Mouse (Mus musculus): Measurements from ENCODE around the gene Macrod1. TPM values are rescaled to one million over a fixed set of nuclear protein-coding genes. Genes with fewer than 3 reads are reported as not detected.

The Macrod1 gene
- total and polyA plus RNA-seq, 2 experiments from 2014 or later, result 4.8 to 6.7 TPM

GRCm38 (mm10) chr19:7190986-7191385 is 134.4 kb downstream of the Macrod1 start:
- H3K36me3 ChIP-seq (ENCODE audit: insufficient read depth, low read length), result no peaks in the 10 kb centered on the region
- ATAC-seq (no peak), DNase-seq (ENCODE audit: low spot score) (no peak)
- H3K4me3 ChIP-seq (ENCODE audit: low read length), result no peak overlapping the region
- H3K27ac ChIP-seq, result no peak overlapping the region
- H3K9me3 ChIP-seq (ENCODE audit: low read length), result no peaks in the 10 kb centered on the region
- no peak overlapping the region for H3K9ac ChIP-seq (replicated peaks; ENCODE audit: low read length)
- peaks cover 4% of the 10 kb centered on the region for H3K4me1 ChIP-seq (ENCODE audit: insufficient read depth, low read length)
- 26% methylated on average over 5 of the region's 5 CpGs for WGBS
- no peak overlapping the region for H3K4me2 ChIP-seq (ENCODE audit: low read depth, low read length)
- no peak for TF ChIP-seq CTCF (IDR thresholded peaks at IDR 0.05; ENCODE audit: low read depth)
- H3K27me3 ChIP-seq (ENCODE audit: insufficient read depth, low read length), result no peaks in the 10 kb centered on the region

- H3K27me3 ChIP-seq (ENCODE audit: insufficient read depth, low read length), result no peaks in the 10 kb centered on the region
- no peak overlapping the region for H3K9ac ChIP-seq (replicated peaks; ENCODE audit: low read length)
- 37% methylated on average over 6 of the region's 6 CpGs for WGBS
- H3K9me3 ChIP-seq (ENCODE audit: low read length), result no peaks in the 10 kb centered on the region
- ATAC-seq, result no peak
- no peak for TF ChIP-seq CTCF (IDR thresholded peaks at IDR 0.05; ENCODE audit: low read depth)
- no peak overlapping the region for H3K4me3 ChIP-seq (ENCODE audit: low read length)
- no peaks in the 10 kb centered on the region for H3K36me3 ChIP-seq (ENCODE audit: insufficient read depth, low read length)
- no peak overlapping the region for H3K4me2 ChIP-seq (ENCODE audit: low read depth, low read length)
- H3K27ac ChIP-seq, result no peak overlapping the region
- H3K4me1 ChIP-seq (ENCODE audit: insufficient read depth, low read length), result peaks cover 4% of the 10 kb centered on the region
- DNase-seq (ENCODE audit: low spot score), result no peak
These were observed 135.0 kb downstream of the Macrod1 start for GRCm38 (mm10) chr19:7191639-7192038.

DNA sequence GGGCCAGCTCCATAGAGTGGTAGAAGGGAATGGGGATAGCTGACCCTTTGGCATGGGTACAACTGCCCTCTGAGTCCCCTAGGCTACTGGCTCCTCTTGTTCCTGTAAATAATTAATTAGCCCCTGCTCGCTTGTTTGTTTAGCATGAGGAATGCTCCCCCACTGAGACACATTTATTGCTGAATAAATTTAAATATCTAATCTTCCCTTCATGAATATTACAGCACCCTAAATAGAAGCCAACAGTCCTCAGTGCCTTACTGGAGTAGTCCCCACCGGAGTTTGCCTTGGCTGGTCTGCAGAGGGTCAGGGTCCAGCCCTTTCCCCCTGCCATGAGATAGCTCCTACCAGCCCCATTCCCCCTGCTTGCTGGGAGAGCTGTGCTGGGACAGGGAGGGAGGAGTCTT is 136.0 kb downstream of the Macrod1 start:
- WGBS, result 18% methylated on average over 2 of the region's 2 CpGs
- H3K4me2 ChIP-seq (ENCODE audit: low read depth, low read length), result no peak overlapping the region
- no peak for TF ChIP-seq CTCF (IDR thresholded peaks at IDR 0.05; ENCODE audit: low read depth)
- ATAC-seq (no peak), DNase-seq (ENCODE audit: low spot score) (peak; percentile 40)
- no peaks in the 10 kb centered on the region for H3K36me3 ChIP-seq (ENCODE audit: insufficient read depth, low read length)
- H3K4me1 ChIP-seq (ENCODE audit: insufficient read depth, low read length), result peaks cover 4% of the 10 kb centered on the region
- H3K27ac ChIP-seq, result no peak overlapping the region
- H3K9me3 ChIP-seq (ENCODE audit: low read length), result no peaks in the 10 kb centered on the region
- no peak overlapping the region for H3K9ac ChIP-seq (replicated peaks; ENCODE audit: low read length)
- H3K27me3 ChIP-seq (ENCODE audit: insufficient read depth, low read length), result no peaks in the 10 kb centered on the region
- H3K4me3 ChIP-seq (ENCODE audit: low read length), result no peak overlapping the region

DNA sequence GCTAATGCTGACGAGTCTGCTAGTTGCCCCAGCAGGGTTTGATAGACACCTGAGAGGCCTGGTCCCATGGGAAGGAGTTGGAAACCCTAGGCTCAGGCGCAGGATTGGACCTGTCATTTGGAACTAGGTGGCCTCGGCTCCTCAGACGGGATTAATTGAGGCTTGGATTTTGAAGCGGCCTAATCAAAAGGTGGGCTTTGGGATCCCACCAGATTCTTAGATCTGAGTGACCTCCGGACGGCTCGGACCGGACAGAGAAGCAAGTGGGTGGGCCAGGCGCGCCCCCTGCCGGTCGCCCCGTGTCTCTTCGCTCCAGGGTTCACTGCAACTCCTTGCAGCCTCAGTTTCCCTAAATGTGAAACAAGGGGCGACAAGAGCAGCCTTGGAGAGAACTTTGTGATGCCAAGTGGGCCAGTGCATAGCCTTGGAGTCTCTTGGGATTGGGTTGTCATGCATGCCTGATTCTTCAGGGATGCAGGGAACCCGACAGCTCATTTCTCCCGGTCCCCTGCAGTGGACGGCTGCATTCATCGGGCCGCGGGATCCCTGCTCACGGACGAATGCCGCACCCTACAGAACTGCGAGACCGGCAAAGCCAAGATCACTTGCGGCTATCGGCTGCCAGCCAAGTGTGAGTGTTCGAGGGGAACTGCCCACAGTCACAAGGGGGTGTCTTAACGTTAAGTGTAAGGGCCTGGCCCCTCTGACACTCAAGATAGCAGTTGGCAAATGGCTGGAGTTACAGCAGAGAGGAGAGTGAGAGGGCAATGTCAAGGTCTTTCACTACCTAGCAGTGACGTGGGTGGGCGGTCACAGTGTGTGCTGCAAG is 139.5 kb downstream of the Macrod1 start:
- Histone ChIP-seq H3K27ac (no peak overlapping the region), H3K36me3 (ENCODE audit: insufficient read depth, low read length) (peaks cover 29% of the 10 kb centered on the region), H3K27me3 (ENCODE audit: insufficient read depth, low read length) (no peaks in the 10 kb centered on the region), H3K9me3 (ENCODE audit: low read length) (no peaks in the 10 kb centered on the region), H3K9ac (replicated peaks; ENCODE audit: low read length) (no peak overlapping the region), H3K4me2 (ENCODE audit: low read depth, low read length) (no peak overlapping the region), H3K4me3 (ENCODE audit: low read length) (no peak overlapping the region), H3K4me1 (ENCODE audit: insufficient read depth, low read length) (peaks cover 3% of the 10 kb centered on the region)
- TF ChIP-seq CTCF (IDR thresholded peaks at IDR 0.05; ENCODE audit: low read depth), result peak; percentile 88
- DNase-seq (ENCODE audit: low spot score) (peak; percentile 70), ATAC-seq (peak; percentile 21; the same call in 1 of the 2 replicates)
- WGBS, result 13% methylated on average over 33 of the region's 33 CpGs

GRCm38 (mm10) chr19:7196741-7197270 is 140.2 kb downstream of the Macrod1 start:
- H3K9ac ChIP-seq (replicated peaks; ENCODE audit: low read length), result no peak overlapping the region

GRCm38 (mm10) chr19:7197445-7197844 is 140.8 kb downstream of the Macrod1 start:
- Histone ChIP-seq H3K4me1 (ENCODE audit: insufficient read depth, low read length) (no peaks in the 10 kb centered on the region), H3K9me3 (ENCODE audit: low read length) (no peaks in the 10 kb centered on the region), H3K36me3 (ENCODE audit: insufficient read depth, low read length) (peaks cover 37% of the 10 kb centered on the region), H3K4me2 (ENCODE audit: low read depth, low read length) (no peak overlapping the region), H3K4me3 (ENCODE audit: low read length) (no peak overlapping the region), H3K27me3 (ENCODE audit: insufficient read depth, low read length) (no peaks in the 10 kb centered on the region), H3K9ac (replicated peaks; ENCODE audit: low read length) (no peak overlapping the region), H3K27ac (no peak overlapping the region)
- DNase-seq (ENCODE audit: low spot score) (no peak), ATAC-seq (peak; percentile 40; the same call in 1 of the 2 replicates)
- TF ChIP-seq CTCF (IDR thresholded peaks at IDR 0.05; ENCODE audit: low read depth), result no peak
- 90% methylated on average over 9 of the region's 9 CpGs for WGBS

More at GRCm38 (mm10) chr19:7196741-7197270, 140.2 kb downstream of the Macrod1 start:
- Histone ChIP-seq H3K36me3 (ENCODE audit: insufficient read depth, low read length) (peaks cover 35% of the 10 kb centered on the region), H3K4me3 (ENCODE audit: low read length) (no peak overlapping the region), H3K4me2 (ENCODE audit: low read depth, low read length) (no peak overlapping the region), H3K27me3 (ENCODE audit: insufficient read depth, low read length) (no peaks in the 10 kb centered on the region), H3K27ac (no peak overlapping the region), H3K9me3 (ENCODE audit: low read length) (no peaks in the 10 kb centered on the region), H3K4me1 (ENCODE audit: insufficient read depth, low read length) (no peaks in the 10 kb centered on the region)
- TF ChIP-seq CTCF (IDR thresholded peaks at IDR 0.05; ENCODE audit: low read depth), result no peak
- ATAC-seq, result 0 out of 2 replicates have a peak, but pooled peaks have one; percentile 13
- WGBS, result 19% methylated on average over 17 of the region's 17 CpGs
- DNase-seq (ENCODE audit: low spot score), result no peak

DNA sequence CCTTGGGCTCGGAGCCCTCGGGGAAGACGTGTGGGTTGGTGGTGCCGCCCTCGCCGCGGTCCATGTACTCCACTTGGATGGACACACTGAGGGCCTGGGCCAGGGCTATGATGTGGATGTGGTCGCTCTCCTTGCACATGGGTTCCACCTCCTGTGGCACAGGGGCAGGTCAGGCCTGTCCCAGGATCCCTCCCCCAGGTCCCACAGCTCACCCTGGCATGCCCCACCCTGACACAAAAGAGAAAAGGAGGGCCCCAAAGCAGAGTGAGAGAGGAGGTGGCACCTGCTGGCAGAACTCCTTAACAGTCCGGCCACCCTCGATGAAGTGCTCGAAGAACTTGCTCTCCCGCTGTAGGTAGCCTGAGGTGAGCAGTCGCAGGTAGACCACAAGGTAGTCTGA is 142.5 kb downstream of the Macrod1 start:
- H3K27ac ChIP-seq, result no peak overlapping the region
- ATAC-seq, result no peak
- peaks cover 52% of the 10 kb centered on the region for H3K36me3 ChIP-seq (ENCODE audit: insufficient read depth, low read length)
- no peak for TF ChIP-seq CTCF (IDR thresholded peaks at IDR 0.05; ENCODE audit: low read depth)
- no peak overlapping the region for H3K4me2 ChIP-seq (ENCODE audit: low read depth, low read length)
- no peaks in the 10 kb centered on the region for H3K27me3 ChIP-seq (ENCODE audit: insufficient read depth, low read length)
- 93% methylated on average over 13 of the region's 13 CpGs for WGBS
- no peaks in the 10 kb centered on the region for H3K9me3 ChIP-seq (ENCODE audit: low read length)
- no peak overlapping the region for H3K4me3 ChIP-seq (ENCODE audit: low read length)
- no peak for DNase-seq (ENCODE audit: low spot score)
- no peaks in the 10 kb centered on the region for H3K4me1 ChIP-seq (ENCODE audit: insufficient read depth, low read length)
- no peak overlapping the region for H3K9ac ChIP-seq (replicated peaks; ENCODE audit: low read length)
